Mouse (Mus musculus): ENCODE results near the gene Itpr1. TPM values are rescaled to one million over a fixed set of nuclear protein-coding genes. Genes with fewer than 3 reads are reported as not detected.

Gene Itpr1
- polyA plus RNA-seq, 1 experiment = not detected

DNA sequence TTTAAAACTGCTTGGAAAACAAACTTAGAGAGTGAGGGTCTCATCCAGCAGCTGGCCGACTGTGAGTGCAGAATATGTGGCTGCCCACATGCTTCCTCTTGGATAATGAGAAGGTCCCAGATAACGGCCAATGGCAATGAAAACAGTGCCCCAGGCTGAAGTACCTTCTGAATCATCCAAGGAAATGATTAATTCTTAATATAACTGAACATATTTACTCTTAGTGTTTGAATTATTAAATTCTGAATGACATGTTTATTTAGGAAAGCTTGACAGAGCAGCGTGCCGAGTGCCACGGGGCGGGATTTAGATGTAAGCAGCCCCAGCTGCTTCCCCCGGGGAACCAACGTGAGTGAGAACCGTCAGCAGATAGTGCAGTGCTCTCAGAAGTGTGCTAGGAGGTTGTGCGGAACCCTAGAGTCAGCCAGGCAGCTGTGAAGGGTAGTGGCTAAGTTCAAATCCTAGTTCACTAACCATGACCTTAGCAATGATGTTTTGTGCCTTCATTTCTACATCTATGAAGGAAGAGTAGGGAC lies 274.5 kb downstream of the Itpr1 start:
- 0 out of 2 replicates have a peak, but pooled peaks cover 2% of the 10 kb centered on the region for H3K4me1 ChIP-seq (ENCODE audit: control insufficient read depth, insufficient read depth, low read length)
- WGBS = 88% methylated on average over 10 of the region's 10 CpGs
- no peak for TF ChIP-seq CTCF (IDR thresholded peaks at IDR 0.05; ENCODE audit: insufficient read depth, low read depth, low read length)
- no peak for TF ChIP-seq POLR2A (IDR thresholded peaks at IDR 0.05; ENCODE audit: insufficient read depth, low read depth, low read length)
- no peak overlapping the region for H3K4me3 ChIP-seq (ENCODE audit: insufficient read depth, low read depth, low read length)
- H3K27ac ChIP-seq (ENCODE audit: insufficient read depth, low read depth, low read length) = no peak overlapping the region

DNA sequence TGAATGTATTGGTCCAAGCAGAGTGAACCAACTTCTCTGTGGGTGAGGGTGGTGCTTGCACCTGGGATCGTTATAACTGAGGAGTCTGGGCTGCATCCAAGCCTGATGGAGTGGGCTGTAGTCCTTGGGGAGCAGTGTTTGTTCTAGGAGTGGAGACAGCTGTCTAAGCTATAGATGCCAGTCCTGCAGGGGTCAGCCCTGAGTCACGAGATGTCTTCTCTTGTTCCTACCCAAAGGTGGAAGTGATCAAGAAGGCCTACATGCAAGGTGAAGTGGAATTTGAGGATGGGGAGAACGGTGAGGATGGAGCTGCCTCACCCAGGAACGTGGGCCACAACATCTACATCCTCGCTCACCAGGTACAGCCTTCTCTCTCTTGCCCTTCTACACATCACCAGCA lies 275.4 kb downstream of the Itpr1 start:
- Histone ChIP-seq H3K4me1 (ENCODE audit: control insufficient read depth, insufficient read depth, low read length) (0 out of 2 replicates have a peak, but pooled peaks cover 2% of the 10 kb centered on the region), H3K27ac (ENCODE audit: insufficient read depth, low read depth, low read length) (no peak overlapping the region), H3K4me3 (ENCODE audit: insufficient read depth, low read depth, low read length) (no peak overlapping the region)
- WGBS = 88% methylated on average over 5 of the region's 5 CpGs
- TF ChIP-seq POLR2A (IDR thresholded peaks at IDR 0.05; ENCODE audit: insufficient read depth, low read depth, low read length) = no peak
- no peak for TF ChIP-seq CTCF (IDR thresholded peaks at IDR 0.05; ENCODE audit: insufficient read depth, low read depth, low read length)

DNA sequence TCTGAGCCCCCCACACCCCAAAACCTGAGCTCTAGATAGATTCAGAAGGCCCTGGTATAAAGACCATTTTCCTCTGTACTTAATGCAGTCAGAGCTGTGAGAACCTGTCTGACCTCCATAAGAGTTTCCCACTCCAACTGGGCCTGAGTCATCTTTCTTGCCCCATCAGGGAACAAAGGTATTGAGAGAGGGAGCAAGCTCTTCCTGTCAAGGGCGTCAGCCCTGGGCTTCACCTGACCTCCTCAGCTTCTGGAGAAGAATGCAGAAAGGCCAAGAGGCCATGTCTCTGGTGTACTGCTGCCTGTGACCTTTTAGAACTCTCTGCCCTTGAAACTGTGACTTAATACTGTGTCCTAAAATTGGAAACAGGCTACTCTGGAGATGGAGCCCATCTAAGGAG lies 279.1 kb downstream of the Itpr1 start:
- no peak overlapping the region for H3K27ac ChIP-seq (ENCODE audit: insufficient read depth, low read depth, low read length)
- H3K4me3 ChIP-seq (ENCODE audit: insufficient read depth, low read depth, low read length) = no peak overlapping the region
- TF ChIP-seq CTCF (IDR thresholded peaks at IDR 0.05; ENCODE audit: insufficient read depth, low read depth, low read length) = no peak
- no peak for TF ChIP-seq POLR2A (IDR thresholded peaks at IDR 0.05; ENCODE audit: insufficient read depth, low read depth, low read length)
- 86% methylated on average over 1 of the region's 1 CpGs for WGBS
- H3K4me1 ChIP-seq (ENCODE audit: control insufficient read depth, insufficient read depth, low read length) = peaks cover 10% of the 10 kb centered on the region; the same call in 1 of the 2 replicates

DNA sequence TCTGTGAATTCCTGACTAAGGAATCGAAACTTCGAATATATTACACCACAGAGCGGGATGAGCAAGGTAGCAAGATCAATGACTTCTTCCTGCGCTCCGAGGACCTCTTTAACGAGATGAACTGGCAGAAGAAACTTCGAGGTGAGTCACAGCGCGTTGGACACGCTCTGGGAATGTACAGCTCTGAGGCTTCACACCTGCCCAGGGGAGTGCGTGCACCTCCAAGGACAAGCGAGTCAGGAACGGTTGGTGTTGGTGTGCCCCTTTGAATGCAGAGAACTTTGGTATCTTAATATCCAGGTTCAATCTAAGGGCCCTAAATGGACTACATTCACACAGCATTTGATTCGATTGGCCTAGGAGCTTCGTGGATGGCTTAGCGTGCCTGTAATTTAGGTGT lies 280.9 kb downstream of the Itpr1 start:
- H3K27ac ChIP-seq (ENCODE audit: insufficient read depth, low read depth, low read length) = no peak overlapping the region
- no peak overlapping the region for H3K4me3 ChIP-seq (ENCODE audit: insufficient read depth, low read depth, low read length)
- H3K4me1 ChIP-seq (ENCODE audit: control insufficient read depth, insufficient read depth, low read length) = peaks cover 10% of the 10 kb centered on the region; the same call in 1 of the 2 replicates
- 90% methylated on average over 16 of the region's 16 CpGs for WGBS
- TF ChIP-seq POLR2A (IDR thresholded peaks at IDR 0.05; ENCODE audit: insufficient read depth, low read depth, low read length) (no peak), CTCF (IDR thresholded peaks at IDR 0.05; ENCODE audit: insufficient read depth, low read depth, low read length) (no peak)

DNA sequence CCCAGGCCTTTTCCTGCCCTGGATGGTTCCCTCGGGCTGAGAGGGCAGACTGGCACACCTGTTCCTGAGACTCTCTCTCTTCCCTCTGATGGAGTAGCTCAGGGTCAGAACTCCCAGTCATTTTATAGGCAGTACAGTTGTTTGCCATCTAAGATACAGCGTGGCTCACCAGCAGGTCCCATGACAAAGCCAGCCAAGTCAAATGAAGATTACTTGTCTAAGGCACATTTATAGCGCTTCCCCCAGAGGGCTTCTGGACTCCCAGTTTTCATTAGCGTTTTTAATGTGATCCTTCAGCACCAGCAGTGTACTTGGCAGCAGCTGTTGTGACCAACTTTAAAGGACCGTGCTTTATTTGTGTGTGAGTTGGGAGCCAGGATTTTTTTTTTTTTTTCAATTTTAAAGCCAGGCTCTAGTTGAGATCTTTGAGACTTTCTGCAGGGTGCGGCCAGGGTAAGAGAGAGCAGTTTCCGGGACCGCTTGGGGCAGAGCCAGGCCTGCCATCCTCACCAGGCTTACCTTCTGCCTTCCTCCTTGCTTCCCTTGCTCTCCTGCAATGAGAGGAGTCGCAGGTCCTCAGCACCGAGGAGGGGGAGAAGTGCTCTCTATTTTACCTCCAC lies 281.4 kb downstream of the Itpr1 start:
- 45% methylated on average over 10 of the region's 10 CpGs for WGBS
- H3K27ac ChIP-seq (ENCODE audit: insufficient read depth, low read depth, low read length) = no peak overlapping the region
- peaks cover 10% of the 10 kb centered on the region; the same call in 1 of the 2 replicates for H3K4me1 ChIP-seq (ENCODE audit: control insufficient read depth, insufficient read depth, low read length)
- H3K4me3 ChIP-seq (ENCODE audit: insufficient read depth, low read depth, low read length) = no peak overlapping the region
- TF ChIP-seq POLR2A (IDR thresholded peaks at IDR 0.05; ENCODE audit: insufficient read depth, low read depth, low read length) (no peak), CTCF (IDR thresholded peaks at IDR 0.05; ENCODE audit: insufficient read depth, low read depth, low read length) (no peak)

DNA sequence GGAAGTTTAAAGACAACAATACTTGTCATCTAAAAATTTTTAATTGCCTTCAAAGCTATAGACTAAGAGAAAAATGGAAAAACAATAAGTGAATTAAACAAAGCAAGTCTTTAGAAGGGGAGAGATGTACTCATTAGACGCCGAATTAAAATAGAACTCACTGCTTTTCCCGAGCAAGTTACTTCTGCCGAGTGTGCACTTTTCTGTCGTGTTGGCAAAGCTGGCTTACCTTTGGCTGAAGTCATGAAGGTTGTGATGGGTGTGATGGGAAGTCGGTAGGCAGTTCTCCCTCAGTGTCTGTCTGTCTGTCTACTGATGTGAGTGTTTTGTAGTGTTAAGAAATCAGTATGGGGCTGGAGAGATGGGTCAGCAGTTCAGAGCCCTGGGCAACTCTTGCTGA lies 282.1 kb downstream of the Itpr1 start:
- Histone ChIP-seq H3K27ac (ENCODE audit: insufficient read depth, low read depth, low read length) (no peak overlapping the region), H3K4me3 (ENCODE audit: insufficient read depth, low read depth, low read length) (no peak overlapping the region), H3K4me1 (ENCODE audit: control insufficient read depth, insufficient read depth, low read length) (peaks cover 10% of the 10 kb centered on the region; the same call in 1 of the 2 replicates)
- TF ChIP-seq CTCF (IDR thresholded peaks at IDR 0.05; ENCODE audit: insufficient read depth, low read depth, low read length) = no peak
- no peak for TF ChIP-seq POLR2A (IDR thresholded peaks at IDR 0.05; ENCODE audit: insufficient read depth, low read depth, low read length)
- WGBS = 60% methylated on average over 6 of the region's 6 CpGs

DNA sequence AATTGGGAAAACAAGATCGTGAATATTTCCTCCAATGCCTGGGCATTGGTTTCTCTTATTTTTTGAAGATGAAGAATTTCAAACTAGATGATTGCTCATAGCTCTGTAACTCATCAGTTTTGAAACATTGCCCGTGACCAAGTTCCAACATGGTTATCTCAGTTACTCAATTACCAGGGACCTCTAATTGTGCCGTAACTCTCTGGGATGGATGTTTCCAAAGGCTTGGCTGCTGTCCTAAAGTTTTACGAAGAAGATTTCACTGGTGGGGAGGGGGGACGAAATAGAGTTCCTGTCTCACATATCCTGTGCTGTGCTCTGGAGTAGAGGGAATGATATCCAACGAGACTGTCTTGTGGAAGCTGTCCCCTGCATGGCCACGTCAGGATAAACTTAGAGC lies 285.2 kb downstream of the Itpr1 start:
- no peak overlapping the region for H3K4me3 ChIP-seq (ENCODE audit: insufficient read depth, low read depth, low read length)
- H3K4me1 ChIP-seq (ENCODE audit: control insufficient read depth, insufficient read depth, low read length) = peaks cover 8% of the 10 kb centered on the region; the same call in 1 of the 2 replicates
- H3K27ac ChIP-seq (ENCODE audit: insufficient read depth, low read depth, low read length) = no peak overlapping the region
- TF ChIP-seq POLR2A (IDR thresholded peaks at IDR 0.05; ENCODE audit: insufficient read depth, low read depth, low read length) = no peak
- no peak for TF ChIP-seq CTCF (IDR thresholded peaks at IDR 0.05; ENCODE audit: insufficient read depth, low read depth, low read length)
- 89% methylated on average over 7 of the region's 7 CpGs for WGBS

DNA sequence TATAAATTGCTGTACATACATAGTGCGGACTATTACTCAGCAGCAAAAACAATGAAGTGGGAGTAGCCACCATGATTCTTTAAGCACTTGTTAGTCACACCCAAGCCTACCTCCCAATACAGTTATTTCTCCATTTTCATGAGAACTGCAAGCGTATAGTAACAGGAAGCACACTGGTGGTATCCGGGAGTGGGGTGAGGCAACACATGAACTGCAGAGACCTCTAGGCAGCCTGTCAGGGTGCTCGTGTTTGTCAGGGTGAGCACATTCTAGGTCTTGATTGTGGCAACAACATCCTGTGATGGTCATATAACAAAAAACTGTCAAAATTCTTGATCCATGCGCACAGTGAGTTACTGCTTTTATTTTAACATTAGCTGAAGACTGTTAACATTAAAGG lies 290.8 kb downstream of the Itpr1 start:
- Histone ChIP-seq H3K4me3 (ENCODE audit: insufficient read depth, low read depth, low read length) (no peak overlapping the region), H3K4me1 (ENCODE audit: control insufficient read depth, insufficient read depth, low read length) (no peaks in the 10 kb centered on the region), H3K27ac (ENCODE audit: insufficient read depth, low read depth, low read length) (no peak overlapping the region)
- TF ChIP-seq CTCF (IDR thresholded peaks at IDR 0.05; ENCODE audit: insufficient read depth, low read depth, low read length) (no peak), POLR2A (IDR thresholded peaks at IDR 0.05; ENCODE audit: insufficient read depth, low read depth, low read length) (no peak)
- WGBS = 73% methylated on average over 5 of the region's 5 CpGs

DNA sequence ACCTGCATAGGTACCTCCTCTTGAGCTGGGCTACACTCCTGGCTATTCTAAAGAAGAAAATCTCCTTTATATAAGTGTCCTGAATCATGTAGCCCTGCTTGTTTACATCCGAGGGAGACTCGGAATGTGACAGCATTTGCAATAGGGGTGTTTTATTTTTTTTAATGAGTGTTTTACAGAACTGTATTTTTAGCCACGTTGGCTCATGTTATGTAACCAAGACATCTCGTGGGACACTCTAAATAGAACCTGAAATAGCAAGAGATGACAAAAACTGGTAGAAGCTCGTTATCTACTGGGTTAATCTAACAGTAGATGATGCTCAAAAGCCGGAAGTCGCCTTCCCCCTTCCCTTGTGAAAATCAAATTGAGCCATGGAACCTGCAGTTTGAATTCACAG lies 291.8 kb downstream of the Itpr1 start:
- no peak for TF ChIP-seq CTCF (IDR thresholded peaks at IDR 0.05; ENCODE audit: insufficient read depth, low read depth, low read length)
- no peak for TF ChIP-seq POLR2A (IDR thresholded peaks at IDR 0.05; ENCODE audit: insufficient read depth, low read depth, low read length)
- no peak overlapping the region for H3K4me3 ChIP-seq (ENCODE audit: insufficient read depth, low read depth, low read length)
- WGBS = 41% methylated on average over 7 of the region's 7 CpGs
- peak overlapping the region; percentile 82 for H3K27ac ChIP-seq (ENCODE audit: insufficient read depth, low read depth, low read length)
- H3K4me1 ChIP-seq (ENCODE audit: control insufficient read depth, insufficient read depth, low read length) = no peaks in the 10 kb centered on the region

Data from olfactory bulb, adult 2 months (tissue).